Mouse (Mus musculus): ENCODE results near the gene Rpl18a. TPM values are rescaled to one million over a fixed set of nuclear protein-coding genes. Genes with fewer than 3 reads are reported as not detected.

The Rpl18a gene
- total and polyA plus RNA-seq, 3 experiments, result 1,575 to 12,197 (median 5,482) TPM

GRCm38 (mm10) chr8:70905463-70905830 lies 8.2 kb upstream of the Rpl18a start:
- ATAC-seq (ENCODE audit: extremely low read depth, insufficient number of reproducible peaks, low FRiP score, poor library complexity, severe bottlenecking), result no peak
- peaks cover 46% of the 10 kb centered on the region for H3K4me1 ChIP-seq (ENCODE audit: insufficient read depth, low read depth, low read length)
- TF ChIP-seq GATA2 (IDR thresholded peaks at IDR 0.05; ENCODE audit: borderline replicate concordance, low read depth, low read length) (no peak), GATA1 (IDR thresholded peaks at IDR 0.05; ENCODE audit: borderline replicate concordance, low read length) (no peak), POLR2AphosphoS5 (IDR thresholded peaks at IDR 0.05; ENCODE audit: insufficient replicate concordance, low read depth, low read length) (no peak), TAL1 (conservative IDR thresholded peaks at IDR 0.05; ENCODE audit: low read depth, low read length) (no peak), CTCF (IDR thresholded peaks at IDR 0.05; ENCODE audit: low read depth, low read length) (no peak)

GRCm38 (mm10) chr8:70904532-70904931 lies 7.3 kb upstream of the Rpl18a start:
- H3K36me3 ChIP-seq (replicated peaks), result peaks cover 11% of the 10 kb centered on the region
- peaks cover 44% of the 10 kb centered on the region for H3K4me1 ChIP-seq (ENCODE audit: insufficient read depth, low read depth, low read length)
- ATAC-seq (ENCODE audit: extremely low read depth, insufficient number of reproducible peaks, low FRiP score, poor library complexity, severe bottlenecking), result no peak
- no peak overlapping the region for H3K4me3 ChIP-seq (ENCODE audit: low read depth, low read length)
- no peaks in the 10 kb centered on the region for H3K9me3 ChIP-seq (replicated peaks)
- peaks cover 4% of the 10 kb centered on the region; the same call in 1 of the 2 replicates for H3K27me3 ChIP-seq (ENCODE audit: insufficient read depth, low read length)
- TF ChIP-seq POLR2AphosphoS5 (IDR thresholded peaks at IDR 0.05; ENCODE audit: insufficient replicate concordance, low read depth, low read length) (no peak), CTCF (IDR thresholded peaks at IDR 0.05; ENCODE audit: low read depth, low read length) (no peak), TAL1 (conservative IDR thresholded peaks at IDR 0.05; ENCODE audit: low read depth, low read length) (no peak), GATA2 (IDR thresholded peaks at IDR 0.05; ENCODE audit: borderline replicate concordance, low read depth, low read length) (no peak), GATA1 (IDR thresholded peaks at IDR 0.05; ENCODE audit: borderline replicate concordance, low read length) (no peak)
- DNase-seq (ENCODE audit: low spot score), result no peak

More at GRCm38 (mm10) chr8:70905463-70905830, 8.2 kb upstream of the Rpl18a start:
- Histone ChIP-seq H3K4me3 (ENCODE audit: low read depth, low read length) (peak overlapping the region; percentile 90), H3K27me3 (ENCODE audit: insufficient read depth, low read length) (peaks cover 4% of the 10 kb centered on the region; the same call in 1 of the 2 replicates), H3K36me3 (replicated peaks) (peaks cover 13% of the 10 kb centered on the region), H3K9me3 (replicated peaks) (no peaks in the 10 kb centered on the region)
- no peak for DNase-seq (ENCODE audit: low spot score)

- peaks cover 4% of the 10 kb centered on the region; the same call in 1 of the 2 replicates for H3K27me3 ChIP-seq (ENCODE audit: insufficient read depth, low read length)
- H3K4me3 ChIP-seq (ENCODE audit: low read depth, low read length), result no peak overlapping the region
- DNase-seq (ENCODE audit: low spot score) (no peak), ATAC-seq (ENCODE audit: extremely low read depth, insufficient number of reproducible peaks, low FRiP score, poor library complexity, severe bottlenecking) (no peak)
- peaks cover 49% of the 10 kb centered on the region for H3K4me1 ChIP-seq (ENCODE audit: insufficient read depth, low read depth, low read length)
- TF ChIP-seq GATA2 (IDR thresholded peaks at IDR 0.05; ENCODE audit: borderline replicate concordance, low read depth, low read length), result no peak
- TF ChIP-seq POLR2AphosphoS5 (IDR thresholded peaks at IDR 0.05; ENCODE audit: insufficient replicate concordance, low read depth, low read length), result no peak
- H3K36me3 ChIP-seq (replicated peaks), result peaks cover 6% of the 10 kb centered on the region
- H3K9me3 ChIP-seq (replicated peaks), result no peaks in the 10 kb centered on the region
Measured at GRCm38 (mm10) chr8:70903582-70903981, 6.4 kb upstream of the Rpl18a start.

- Histone ChIP-seq H3K4me3 (ENCODE audit: low read depth, low read length) (no peak overlapping the region), H3K4me1 (ENCODE audit: insufficient read depth, low read depth, low read length) (peaks cover 53% of the 10 kb centered on the region), H3K9me3 (replicated peaks) (no peaks in the 10 kb centered on the region), H3K36me3 (replicated peaks) (peaks cover 6% of the 10 kb centered on the region), H3K27me3 (ENCODE audit: insufficient read depth, low read length) (peaks cover 4% of the 10 kb centered on the region; the same call in 1 of the 2 replicates)
- no peak for ATAC-seq (ENCODE audit: extremely low read depth, insufficient number of reproducible peaks, low FRiP score, poor library complexity, severe bottlenecking)
- TF ChIP-seq TAL1 (conservative IDR thresholded peaks at IDR 0.05; ENCODE audit: low read depth, low read length) (no peak), GATA2 (IDR thresholded peaks at IDR 0.05; ENCODE audit: borderline replicate concordance, low read depth, low read length) (no peak), CTCF (IDR thresholded peaks at IDR 0.05; ENCODE audit: low read depth, low read length) (no peak), GATA1 (IDR thresholded peaks at IDR 0.05; ENCODE audit: borderline replicate concordance, low read length) (no peak), POLR2AphosphoS5 (IDR thresholded peaks at IDR 0.05; ENCODE audit: insufficient replicate concordance, low read depth, low read length) (no peak)
- DNase-seq (ENCODE audit: low spot score), result no peak
Measured at GRCm38 (mm10) chr8:70903112-70903511, 5.9 kb upstream of the Rpl18a start.

GRCm38 (mm10) chr8:70902211-70902610 lies 5.0 kb upstream of the Rpl18a start:
- no peak for ATAC-seq (ENCODE audit: extremely low read depth, insufficient number of reproducible peaks, low FRiP score, poor library complexity, severe bottlenecking)
- Histone ChIP-seq H3K36me3 (replicated peaks) (peaks cover 2% of the 10 kb centered on the region), H3K4me3 (ENCODE audit: low read depth, low read length) (no peak overlapping the region), H3K27me3 (ENCODE audit: insufficient read depth, low read length) (peaks cover 4% of the 10 kb centered on the region; the same call in 1 of the 2 replicates), H3K4me1 (ENCODE audit: insufficient read depth, low read depth, low read length) (peaks cover 47% of the 10 kb centered on the region), H3K9me3 (replicated peaks) (no peaks in the 10 kb centered on the region)
- TF ChIP-seq GATA1 (IDR thresholded peaks at IDR 0.05; ENCODE audit: borderline replicate concordance, low read length), result no peak
- TF ChIP-seq CTCF (IDR thresholded peaks at IDR 0.05; ENCODE audit: low read depth, low read length), result no peak
- no peak for TF ChIP-seq POLR2AphosphoS5 (IDR thresholded peaks at IDR 0.05; ENCODE audit: insufficient replicate concordance, low read depth, low read length)
- no peak for TF ChIP-seq GATA2 (IDR thresholded peaks at IDR 0.05; ENCODE audit: borderline replicate concordance, low read depth, low read length)
- no peak for TF ChIP-seq TAL1 (conservative IDR thresholded peaks at IDR 0.05; ENCODE audit: low read depth, low read length)
- DNase-seq (ENCODE audit: low spot score), result no peak

- Histone ChIP-seq H3K4me1 (ENCODE audit: insufficient read depth, low read depth, low read length) (peaks cover 42% of the 10 kb centered on the region), H3K4me3 (ENCODE audit: low read depth, low read length) (no peak overlapping the region), H3K27me3 (ENCODE audit: insufficient read depth, low read length) (peaks cover 4% of the 10 kb centered on the region; the same call in 1 of the 2 replicates), H3K9me3 (replicated peaks) (no peaks in the 10 kb centered on the region), H3K36me3 (replicated peaks) (peaks cover 8% of the 10 kb centered on the region)
- TF ChIP-seq POLR2AphosphoS5 (IDR thresholded peaks at IDR 0.05; ENCODE audit: insufficient replicate concordance, low read depth, low read length), result no peak
- TF ChIP-seq GATA2 (IDR thresholded peaks at IDR 0.05; ENCODE audit: borderline replicate concordance, low read depth, low read length), result no peak
- no peak for TF ChIP-seq CTCF (IDR thresholded peaks at IDR 0.05; ENCODE audit: low read depth, low read length)
- TF ChIP-seq GATA1 (IDR thresholded peaks at IDR 0.05; ENCODE audit: borderline replicate concordance, low read length), result no peak
- TF ChIP-seq TAL1 (conservative IDR thresholded peaks at IDR 0.05; ENCODE audit: low read depth, low read length), result no peak
- ATAC-seq (ENCODE audit: extremely low read depth, insufficient number of reproducible peaks, low FRiP score, poor library complexity, severe bottlenecking), result no peak
- DNase-seq (ENCODE audit: low spot score), result no peak
Measured at GRCm38 (mm10) chr8:70900872-70901387, 3.7 kb upstream of the Rpl18a start.

All from G1E (cell line).